Mouse (Mus musculus): ENCODE measurements at regions not wholly inside any gene's neighbourhood (a gene's known extent, or its start where the extent isn't known, plus 50 kb on each side); places are given as distances from the start of the nearest gene placed in this dataset.
A peak's percentile ranks its signal among the peaks of the same experiment; 100 is the strongest.

DNA sequence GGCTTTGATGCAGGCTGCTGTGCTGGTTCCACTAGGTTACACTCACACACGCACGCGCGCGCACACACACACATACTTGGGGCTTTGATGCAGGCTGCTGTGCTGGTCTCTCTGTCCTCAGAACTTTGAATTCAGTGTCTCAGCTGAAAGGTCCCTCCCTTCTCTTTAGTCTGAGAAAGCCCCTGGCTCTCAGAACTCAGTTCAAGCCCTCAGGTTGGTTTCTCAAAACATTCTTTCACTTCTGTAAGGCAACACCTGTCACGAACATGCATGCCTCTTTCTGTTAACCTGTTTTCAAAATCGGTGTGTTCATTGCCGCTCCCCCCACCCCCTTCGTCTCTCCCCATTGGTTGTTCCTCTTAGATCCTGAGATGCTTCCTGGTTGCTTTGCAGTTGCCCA, 118.8 kb upstream of the Ccnd2 start:
- no peak for ATAC-seq (ENCODE audit: low FRiP score, low TSS enrichment)
- WGBS, result 83% methylated on average over 9 of the region's 9 CpGs

DNA sequence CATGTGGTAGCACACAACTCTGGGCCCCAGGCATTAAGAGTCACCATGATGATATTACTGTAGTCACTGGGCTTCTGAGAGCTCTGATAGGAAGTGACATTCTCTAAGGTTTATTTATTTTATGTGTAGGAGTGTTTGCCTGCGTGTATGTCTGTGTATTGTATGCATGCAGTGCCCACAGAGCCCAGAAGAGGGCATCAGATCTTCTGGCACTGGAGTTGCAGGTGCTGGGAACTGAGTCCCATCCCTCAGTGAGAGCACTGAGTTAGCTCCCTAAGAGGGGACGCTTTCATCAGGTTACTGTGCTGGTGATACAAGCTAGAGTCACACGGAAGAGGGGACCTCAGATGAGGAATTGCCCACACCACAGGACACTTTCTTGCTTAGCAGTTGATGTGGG, 119.4 kb upstream of the Ccnd2 start:
- no peak for ATAC-seq (ENCODE audit: low FRiP score, low TSS enrichment)
- H3K9ac ChIP-seq (replicated peaks; ENCODE audit: low read length), result no peak overlapping the region
- H3K27me3 ChIP-seq (ENCODE audit: insufficient read depth, low read length), result 0 out of 2 replicates have a peak, but pooled peaks cover 6% of the 10 kb centered on the region
- no peak overlapping the region for H3K4me3 ChIP-seq (ENCODE audit: low read length)
- 93% methylated on average over 3 of the region's 3 CpGs for WGBS
- no peak overlapping the region for H3K27ac ChIP-seq (ENCODE audit: low read length)
- no peak overlapping the region for H3K4me2 ChIP-seq (replicated peaks; ENCODE audit: low read depth, low read length)
- no peaks in the 10 kb centered on the region for H3K36me3 ChIP-seq (ENCODE audit: insufficient read depth, low read length)
- peaks cover 3% of the 10 kb centered on the region; the same call in 1 of the 2 replicates for H3K9me3 ChIP-seq (ENCODE audit: low read length)
- peaks cover 5% of the 10 kb centered on the region for H3K4me1 ChIP-seq (ENCODE audit: insufficient read depth, low read length)

More for the DNA sequence above, 118.8 kb upstream of the Ccnd2 start:
- Histone ChIP-seq H3K36me3 (ENCODE audit: insufficient read depth, low read length) (no peaks in the 10 kb centered on the region), H3K27ac (ENCODE audit: low read length) (no peak overlapping the region), H3K4me3 (ENCODE audit: low read length) (no peak overlapping the region), H3K27me3 (ENCODE audit: insufficient read depth, low read length) (0 out of 2 replicates have a peak, but pooled peaks cover 6% of the 10 kb centered on the region), H3K9me3 (ENCODE audit: low read length) (peaks cover 3% of the 10 kb centered on the region; the same call in 1 of the 2 replicates), H3K9ac (replicated peaks; ENCODE audit: low read length) (no peak overlapping the region), H3K4me1 (ENCODE audit: insufficient read depth, low read length) (peaks cover 9% of the 10 kb centered on the region), H3K4me2 (replicated peaks; ENCODE audit: low read depth, low read length) (no peak overlapping the region)

DNA sequence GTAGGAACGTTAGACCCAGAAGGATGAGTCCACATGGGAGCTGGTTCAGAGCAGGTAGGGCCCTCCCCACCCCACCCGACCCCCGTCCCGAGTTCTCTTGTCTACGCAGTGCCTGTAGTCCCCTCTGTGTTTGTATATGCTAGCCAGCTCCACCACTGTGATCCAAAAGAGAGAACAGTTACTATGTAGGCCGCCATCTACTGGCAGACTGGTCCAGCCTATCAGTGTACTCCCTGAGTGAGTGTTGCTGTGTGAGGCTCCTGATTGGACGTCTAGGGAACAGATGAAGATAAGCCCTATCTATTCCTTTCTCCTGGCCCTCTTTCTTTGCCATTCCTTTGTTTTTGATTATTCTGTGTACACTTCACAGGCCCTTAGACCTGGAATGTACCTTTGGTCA, 120.6 kb upstream of the Ccnd2 start:
- no peak overlapping the region for H3K4me3 ChIP-seq (ENCODE audit: low read length)
- no peak overlapping the region for H3K9ac ChIP-seq (replicated peaks; ENCODE audit: low read length)
- no peak overlapping the region for H3K4me2 ChIP-seq (replicated peaks; ENCODE audit: low read depth, low read length)
- H3K4me1 ChIP-seq (ENCODE audit: insufficient read depth, low read length), result no peaks in the 10 kb centered on the region
- peaks cover 3% of the 10 kb centered on the region; the same call in 1 of the 2 replicates for H3K9me3 ChIP-seq (ENCODE audit: low read length)
- peak; percentile 60; the same call in 1 of the 2 replicates for ATAC-seq (ENCODE audit: low FRiP score, low TSS enrichment)
- 73% methylated on average over 7 of the region's 7 CpGs for WGBS
- H3K27ac ChIP-seq (ENCODE audit: low read length), result no peak overlapping the region
- H3K36me3 ChIP-seq (ENCODE audit: insufficient read depth, low read length), result no peaks in the 10 kb centered on the region
- H3K27me3 ChIP-seq (ENCODE audit: insufficient read depth, low read length), result 0 out of 2 replicates have a peak, but pooled peaks cover under 1% of the 10 kb centered on the region

DNA sequence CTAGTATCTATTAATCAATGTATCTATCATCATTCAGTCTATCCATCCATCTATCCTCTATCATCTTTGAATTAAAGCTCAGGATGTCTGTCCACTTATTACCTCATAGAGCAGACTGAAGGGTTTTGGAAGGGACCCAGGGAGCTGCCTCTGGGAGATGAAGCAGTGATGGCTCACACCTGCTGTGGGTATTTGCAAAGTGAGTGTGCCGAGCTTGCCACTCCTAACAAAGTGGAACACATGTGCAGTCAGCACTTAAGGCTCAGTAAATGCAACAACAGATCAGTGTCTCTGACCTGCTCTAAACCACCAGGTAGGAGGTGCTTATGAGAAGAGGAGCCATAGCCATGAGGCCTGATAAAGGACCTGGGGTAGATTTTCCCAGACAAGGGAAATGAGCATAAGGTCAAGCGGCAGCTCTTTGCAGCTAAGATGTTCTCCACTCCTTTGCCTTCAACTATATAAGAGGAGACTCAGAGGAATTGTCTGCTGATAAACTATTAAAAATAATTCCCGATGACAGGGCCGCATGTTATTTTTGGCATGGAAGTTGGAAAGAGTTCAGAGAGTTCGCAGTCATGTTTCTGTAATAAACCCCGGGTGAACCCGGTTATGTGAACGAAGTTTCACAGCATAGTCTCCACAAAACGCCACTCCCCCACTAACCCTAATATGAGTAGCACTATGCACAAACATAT, 122.9 kb upstream of the Ccnd2 start:
- H3K4me1 ChIP-seq (ENCODE audit: insufficient read depth, low read length), result no peaks in the 10 kb centered on the region
- no peak overlapping the region for H3K27ac ChIP-seq (ENCODE audit: low read length)
- no peak overlapping the region for H3K9ac ChIP-seq (replicated peaks; ENCODE audit: low read length)
- H3K27me3 ChIP-seq (ENCODE audit: insufficient read depth, low read length), result no peaks in the 10 kb centered on the region
- H3K36me3 ChIP-seq (ENCODE audit: insufficient read depth, low read length), result no peaks in the 10 kb centered on the region
- H3K4me3 ChIP-seq (ENCODE audit: low read length), result no peak overlapping the region
- H3K4me2 ChIP-seq (replicated peaks; ENCODE audit: low read depth, low read length), result no peak overlapping the region
- no peak for ATAC-seq (ENCODE audit: low FRiP score, low TSS enrichment)
- WGBS, result 61% methylated on average over 9 of the region's 9 CpGs
- peaks cover 11% of the 10 kb centered on the region for H3K9me3 ChIP-seq (ENCODE audit: low read length)

DNA sequence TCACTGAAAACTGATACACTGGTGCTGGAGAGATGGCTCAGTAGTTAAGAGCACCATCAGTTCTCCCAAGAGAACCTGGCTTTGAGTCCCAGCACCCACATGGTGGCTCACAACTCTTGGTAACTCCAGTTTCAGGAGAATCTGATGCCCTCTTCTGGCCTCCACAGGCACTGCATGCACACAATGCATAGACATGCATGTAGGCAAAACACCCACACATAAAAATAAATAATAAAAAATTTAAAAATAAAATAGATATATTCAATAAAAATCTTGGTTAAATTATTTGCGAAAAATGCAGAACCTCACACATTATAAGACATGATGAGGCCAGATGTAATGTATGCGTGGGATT, 123.4 kb upstream of the Ccnd2 start:
- WGBS, result 89% methylated on average over 2 of the region's 2 CpGs
- H3K27ac ChIP-seq (ENCODE audit: low read length), result no peak overlapping the region
- ATAC-seq (ENCODE audit: low FRiP score, low TSS enrichment), result no peak
- H3K4me1 ChIP-seq (ENCODE audit: insufficient read depth, low read length), result no peaks in the 10 kb centered on the region
- H3K9ac ChIP-seq (replicated peaks; ENCODE audit: low read length), result no peak overlapping the region
- no peaks in the 10 kb centered on the region for H3K27me3 ChIP-seq (ENCODE audit: insufficient read depth, low read length)
- no peak overlapping the region for H3K4me2 ChIP-seq (replicated peaks; ENCODE audit: low read depth, low read length)
- H3K9me3 ChIP-seq (ENCODE audit: low read length), result peaks cover 11% of the 10 kb centered on the region
- no peak overlapping the region for H3K4me3 ChIP-seq (ENCODE audit: low read length)
- no peaks in the 10 kb centered on the region for H3K36me3 ChIP-seq (ENCODE audit: insufficient read depth, low read length)

DNA sequence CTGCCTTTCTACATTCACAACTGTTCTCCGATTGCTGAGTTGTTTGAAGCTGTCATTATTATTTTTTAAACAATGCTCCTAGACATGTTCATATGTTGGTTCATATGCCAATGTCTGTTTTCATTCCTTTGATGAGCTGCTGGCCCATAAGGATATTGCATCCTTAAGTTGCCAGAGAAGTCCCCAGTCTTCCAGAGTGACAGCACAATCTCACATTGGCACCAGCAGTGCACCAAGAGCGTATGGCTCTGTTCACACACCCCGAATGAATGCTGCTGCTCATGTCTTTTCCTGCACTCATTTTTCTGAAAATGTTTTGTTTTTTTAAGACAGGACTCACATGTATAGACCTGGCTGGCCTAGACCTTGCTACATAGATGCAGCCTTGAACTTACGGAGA, 124.4 kb upstream of the Ccnd2 start:
- Histone ChIP-seq H3K27ac (ENCODE audit: low read length) (no peak overlapping the region), H3K9ac (replicated peaks; ENCODE audit: low read length) (no peak overlapping the region), H3K4me3 (ENCODE audit: low read length) (no peak overlapping the region), H3K4me2 (replicated peaks; ENCODE audit: low read depth, low read length) (no peak overlapping the region), H3K27me3 (ENCODE audit: insufficient read depth, low read length) (no peaks in the 10 kb centered on the region), H3K9me3 (ENCODE audit: low read length) (peaks cover 11% of the 10 kb centered on the region), H3K4me1 (ENCODE audit: insufficient read depth, low read length) (no peaks in the 10 kb centered on the region), H3K36me3 (ENCODE audit: insufficient read depth, low read length) (no peaks in the 10 kb centered on the region)
- ATAC-seq (ENCODE audit: low FRiP score, low TSS enrichment), result no peak
- 94% methylated on average over 4 of the region's 4 CpGs for WGBS

DNA sequence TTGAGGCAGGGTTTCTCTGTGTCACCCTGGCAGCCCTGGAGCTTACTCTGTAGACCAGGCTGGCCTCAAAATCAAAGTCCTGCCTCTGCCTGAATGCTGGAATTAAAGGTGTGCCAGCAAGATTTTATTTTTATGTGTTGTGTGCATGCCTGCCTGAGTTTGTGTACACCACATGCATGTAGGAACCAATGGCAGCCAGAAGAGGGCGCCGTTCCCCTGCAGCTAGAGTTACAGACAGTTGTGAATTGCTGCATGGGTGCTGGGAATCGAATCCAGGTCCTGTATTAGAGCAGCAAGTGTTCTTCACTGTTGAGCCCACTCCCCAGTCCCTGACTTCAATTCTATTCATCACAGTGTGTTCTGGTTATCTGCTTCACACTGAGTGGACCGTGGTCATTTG, 126.4 kb upstream of the Ccnd2 start:
- Histone ChIP-seq H3K27ac (ENCODE audit: low read length) (no peak overlapping the region), H3K27me3 (ENCODE audit: insufficient read depth, low read length) (no peaks in the 10 kb centered on the region), H3K9me3 (ENCODE audit: low read length) (peaks cover 9% of the 10 kb centered on the region), H3K36me3 (ENCODE audit: insufficient read depth, low read length) (no peaks in the 10 kb centered on the region), H3K9ac (replicated peaks; ENCODE audit: low read length) (no peak overlapping the region), H3K4me2 (replicated peaks; ENCODE audit: low read depth, low read length) (no peak overlapping the region), H3K4me1 (ENCODE audit: insufficient read depth, low read length) (no peaks in the 10 kb centered on the region), H3K4me3 (ENCODE audit: low read length) (no peak overlapping the region)
- 87% methylated on average over 4 of the region's 4 CpGs for WGBS
- no peak for ATAC-seq (ENCODE audit: low FRiP score, low TSS enrichment)

DNA sequence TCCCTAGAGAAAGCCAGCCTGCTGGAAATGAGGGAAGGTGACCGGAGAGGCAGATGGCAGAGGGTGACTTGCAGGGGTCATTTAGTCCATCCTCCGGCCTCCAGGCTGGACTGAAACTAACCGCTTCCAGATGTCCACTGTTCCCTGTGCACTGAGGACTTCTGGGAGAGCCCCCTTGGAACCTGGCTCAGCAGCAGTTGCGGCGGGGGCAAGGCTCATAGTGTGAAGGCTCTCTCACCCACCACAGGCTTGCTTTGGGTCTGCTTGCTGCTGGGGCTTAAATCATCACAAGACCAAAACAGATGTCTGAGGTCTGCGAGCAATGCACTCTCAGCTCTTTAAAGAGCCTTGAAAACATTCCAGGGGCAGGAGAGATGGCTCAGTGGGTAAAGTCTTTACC, 132.2 kb upstream of the Ccnd2 start:
- no peaks in the 10 kb centered on the region for H3K36me3 ChIP-seq (ENCODE audit: insufficient read depth, low read length)
- H3K4me2 ChIP-seq (replicated peaks; ENCODE audit: low read depth, low read length), result no peak overlapping the region
- H3K9me3 ChIP-seq (ENCODE audit: low read length), result no peaks in the 10 kb centered on the region
- no peak overlapping the region for H3K27ac ChIP-seq (ENCODE audit: low read length)
- H3K9ac ChIP-seq (replicated peaks; ENCODE audit: low read length), result no peak overlapping the region
- WGBS, result 44% methylated on average over 6 of the region's 6 CpGs
- no peaks in the 10 kb centered on the region for H3K27me3 ChIP-seq (ENCODE audit: insufficient read depth, low read length)
- no peak overlapping the region for H3K4me3 ChIP-seq (ENCODE audit: low read length)
- no peak for ATAC-seq (ENCODE audit: low FRiP score, low TSS enrichment)
- no peaks in the 10 kb centered on the region for H3K4me1 ChIP-seq (ENCODE audit: insufficient read depth, low read length)

DNA sequence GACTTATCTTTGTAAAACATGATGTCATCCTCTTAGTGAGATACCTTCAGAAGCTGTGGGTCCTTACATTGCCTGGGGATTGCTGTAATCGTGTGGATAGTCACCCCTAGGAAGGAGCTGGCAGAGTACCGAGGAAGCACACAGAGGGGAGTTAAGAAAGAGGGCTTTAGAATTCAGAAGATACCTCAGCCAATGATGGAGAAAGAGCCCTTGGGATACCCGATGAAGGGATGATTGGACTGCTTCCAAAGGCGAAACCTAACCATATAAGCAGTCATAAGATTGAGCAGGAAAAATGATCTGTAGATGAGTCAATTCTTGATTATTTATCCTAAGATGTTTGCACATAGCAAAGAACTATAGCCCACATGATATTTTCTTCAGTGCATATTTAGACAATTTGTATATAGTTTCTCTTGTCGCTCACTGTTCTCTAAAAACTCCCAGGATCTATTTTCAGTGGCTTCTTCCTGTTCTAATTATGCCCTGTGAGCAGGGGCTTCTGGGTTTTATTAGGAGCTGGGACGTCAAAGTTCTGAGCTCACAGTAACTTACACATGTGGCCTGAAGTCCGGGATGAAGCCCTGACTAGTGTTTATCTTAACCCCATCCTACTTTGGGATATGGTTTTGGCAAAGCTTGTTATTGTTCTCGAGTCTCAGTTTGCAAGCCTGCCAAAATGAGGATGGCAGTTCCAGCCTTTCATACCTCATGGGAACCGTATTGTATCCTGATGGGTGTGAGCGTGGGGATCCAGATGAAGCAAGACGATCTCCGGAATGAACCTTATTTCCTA, 134.9 kb upstream of the Ccnd2 start:
- Histone ChIP-seq H3K4me3 (ENCODE audit: low read length) (no peak overlapping the region), H3K4me1 (ENCODE audit: insufficient read depth, low read length) (no peaks in the 10 kb centered on the region), H3K27ac (ENCODE audit: low read length) (no peak overlapping the region), H3K9ac (replicated peaks; ENCODE audit: low read length) (no peak overlapping the region), H3K36me3 (ENCODE audit: insufficient read depth, low read length) (no peaks in the 10 kb centered on the region), H3K4me2 (replicated peaks; ENCODE audit: low read depth, low read length) (no peak overlapping the region), H3K9me3 (ENCODE audit: low read length) (no peaks in the 10 kb centered on the region), H3K27me3 (ENCODE audit: insufficient read depth, low read length) (no peaks in the 10 kb centered on the region)
- WGBS, result 50% methylated on average over 12 of the region's 12 CpGs
- ATAC-seq (ENCODE audit: low FRiP score, low TSS enrichment), result no peak

DNA sequence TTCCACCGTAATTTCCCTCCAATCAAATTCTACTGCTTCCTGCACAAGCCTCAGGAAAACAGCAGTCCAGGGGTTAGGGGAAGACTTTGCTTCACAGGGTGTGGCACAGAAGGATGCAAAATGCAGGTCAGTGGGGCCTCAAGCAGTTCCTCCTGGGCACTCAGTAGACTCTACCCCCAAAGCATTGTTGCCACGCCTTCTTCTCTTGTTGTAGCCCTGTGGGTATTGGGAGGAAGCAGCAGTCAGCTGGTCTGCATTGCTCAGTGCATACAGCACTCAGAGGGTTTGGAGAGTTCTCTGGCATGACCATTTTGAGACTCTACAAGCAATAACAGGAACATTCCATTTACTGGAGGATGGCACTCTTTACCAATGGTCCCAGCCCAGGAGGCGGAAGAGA, 137.0 kb upstream of the Ccnd2 start:
- Histone ChIP-seq H3K9me3 (ENCODE audit: low read length) (no peaks in the 10 kb centered on the region), H3K9ac (replicated peaks; ENCODE audit: low read length) (no peak overlapping the region), H3K36me3 (ENCODE audit: insufficient read depth, low read length) (no peaks in the 10 kb centered on the region), H3K27ac (ENCODE audit: low read length) (no peak overlapping the region), H3K4me1 (ENCODE audit: insufficient read depth, low read length) (no peaks in the 10 kb centered on the region), H3K4me3 (ENCODE audit: low read length) (no peak overlapping the region), H3K4me2 (replicated peaks; ENCODE audit: low read depth, low read length) (no peak overlapping the region), H3K27me3 (ENCODE audit: insufficient read depth, low read length) (no peaks in the 10 kb centered on the region)
- 86% methylated on average over 3 of the region's 3 CpGs for WGBS
- ATAC-seq (ENCODE audit: low FRiP score, low TSS enrichment), result no peak
